Mouse (Mus musculus) thymus, postnatal 10 days (tissue): Measurements from ENCODE around the gene Gemin6.
"Not testable (repeated sequence)": the region's sequence is repeated elsewhere in the genome, so short reads cannot be mapped to it uniquely, and the experiment has no call there.

Source experiments
- DNase-seq, 2 experiments: peaks; one replicate each; pipeline ENCODE4 v3.0.0; 2021; ENCODE audit warnings: low spot score in 2 of 2

Gene Gemin6

DNA sequence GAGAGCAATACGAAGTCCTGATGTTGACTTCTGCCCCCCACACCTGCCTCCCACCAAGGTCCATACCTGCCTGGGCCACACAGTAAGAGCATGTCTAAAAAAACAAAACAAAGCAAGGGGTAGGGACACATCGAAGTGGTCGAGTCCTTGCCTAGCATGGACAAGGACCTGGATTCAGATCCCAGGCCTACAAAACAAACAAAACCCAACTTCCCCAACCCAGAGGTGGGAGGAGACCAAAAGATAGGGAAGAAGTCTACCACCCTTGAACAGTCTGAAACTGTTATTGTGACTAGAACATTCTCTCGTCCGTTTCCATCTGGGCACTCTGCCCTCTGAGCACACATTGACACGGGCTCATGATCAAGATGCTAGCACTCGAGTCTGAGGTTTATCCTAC is 10.1 kb downstream of the Gemin6 start:
- DNase-seq, result no peak

DNA sequence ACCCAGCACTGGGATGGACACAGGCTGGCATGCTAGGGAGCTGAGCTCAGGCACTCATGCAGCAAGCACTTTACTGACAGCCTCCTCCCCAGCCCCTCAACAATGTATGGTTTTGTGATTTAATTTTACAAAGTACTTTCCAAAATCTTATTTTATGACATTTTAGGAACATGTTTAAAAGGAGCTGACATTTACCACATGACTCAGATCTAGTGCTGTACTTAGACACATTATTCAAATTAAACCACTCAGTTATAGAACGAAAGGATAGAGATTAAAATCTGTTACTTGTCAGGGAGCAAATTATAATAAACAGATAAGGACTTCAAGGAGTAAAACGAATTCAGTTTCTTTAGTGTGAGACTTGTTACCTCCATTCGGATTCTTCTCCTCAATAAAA is 11.2 kb downstream of the Gemin6 start:
- DNase-seq, result no peak

DNA sequence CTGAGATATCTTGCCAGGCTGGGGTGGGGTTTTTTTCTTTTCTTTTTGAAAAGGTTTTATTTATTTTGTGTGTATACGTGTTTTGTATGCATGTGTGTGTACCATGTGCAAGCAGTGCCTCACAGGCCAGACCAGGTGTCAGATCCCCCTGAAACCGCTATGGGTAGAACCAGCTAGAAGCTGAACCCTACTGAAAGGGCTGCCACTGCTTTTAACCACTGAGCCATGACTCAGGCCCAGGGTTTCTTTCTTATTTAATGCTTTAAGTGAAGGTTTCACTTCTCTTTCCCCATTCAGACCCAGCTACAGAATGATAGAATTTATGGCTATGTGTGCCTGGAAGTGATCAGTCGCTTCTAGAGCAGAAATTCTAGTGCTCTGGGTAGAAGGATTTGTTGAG is 12.6 kb downstream of the Gemin6 start:
- DNase-seq, result no peak

DNA sequence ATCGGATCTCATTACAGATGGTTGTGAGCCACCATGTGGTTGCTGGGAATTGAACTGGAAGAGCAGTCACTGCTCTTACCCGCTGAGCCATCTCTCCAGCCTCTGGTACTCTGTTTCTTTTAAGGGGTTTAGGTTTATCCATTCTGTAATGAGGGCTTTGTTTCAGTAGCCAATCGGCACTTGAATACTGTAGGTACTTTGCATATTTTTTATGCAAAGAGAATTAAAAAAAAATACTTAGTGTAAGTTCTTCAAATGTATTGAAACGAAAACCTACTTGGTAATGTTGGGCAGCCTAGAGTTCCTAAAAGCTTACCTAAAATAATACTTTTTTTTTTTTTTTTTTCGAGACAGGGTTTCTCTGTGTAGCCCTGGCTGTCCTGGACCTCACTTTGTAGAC is 13.2 kb downstream of the Gemin6 start:
- no peak for DNase-seq

DNA sequence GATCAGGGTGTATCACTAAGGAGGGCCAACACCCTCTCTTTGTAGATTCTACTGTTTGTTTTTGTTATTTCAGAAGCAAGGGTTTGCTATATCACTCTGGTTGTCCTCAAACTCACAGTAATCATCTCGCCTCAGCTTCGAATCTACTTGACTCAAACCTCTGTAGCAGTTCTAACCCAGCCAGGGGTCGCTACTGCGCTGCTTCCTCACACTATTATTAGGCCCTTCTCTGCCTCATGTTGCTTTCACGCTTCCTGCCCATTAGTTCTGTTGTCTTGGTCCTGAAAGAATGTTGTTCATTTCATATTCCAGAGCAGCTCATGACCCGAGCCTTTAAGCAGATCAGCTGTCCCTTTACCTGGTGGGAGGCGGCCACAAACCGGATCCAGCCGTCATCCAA is 17.4 kb downstream of the Gemin6 start:
- no peak for DNase-seq

DNA sequence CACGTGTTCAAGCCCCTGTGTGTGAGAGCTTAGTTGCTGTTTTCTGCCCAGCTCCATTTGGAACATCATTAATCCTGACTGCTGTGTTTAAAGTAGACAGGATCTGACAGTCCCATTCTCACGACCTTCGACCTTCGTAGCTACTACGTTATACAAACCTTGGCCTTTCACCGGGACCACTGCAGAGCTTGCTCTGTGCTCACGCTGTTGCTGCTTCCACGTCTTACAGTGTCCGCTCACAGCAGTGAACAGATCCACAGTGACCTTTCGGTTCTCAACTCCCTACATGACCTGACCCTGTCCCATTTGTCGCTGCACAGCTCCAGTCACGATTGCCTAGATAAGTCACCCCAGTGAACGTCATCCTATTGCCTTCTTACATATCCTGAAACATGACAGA is 18.9 kb downstream of the Gemin6 start:
- no peak for DNase-seq

DNA sequence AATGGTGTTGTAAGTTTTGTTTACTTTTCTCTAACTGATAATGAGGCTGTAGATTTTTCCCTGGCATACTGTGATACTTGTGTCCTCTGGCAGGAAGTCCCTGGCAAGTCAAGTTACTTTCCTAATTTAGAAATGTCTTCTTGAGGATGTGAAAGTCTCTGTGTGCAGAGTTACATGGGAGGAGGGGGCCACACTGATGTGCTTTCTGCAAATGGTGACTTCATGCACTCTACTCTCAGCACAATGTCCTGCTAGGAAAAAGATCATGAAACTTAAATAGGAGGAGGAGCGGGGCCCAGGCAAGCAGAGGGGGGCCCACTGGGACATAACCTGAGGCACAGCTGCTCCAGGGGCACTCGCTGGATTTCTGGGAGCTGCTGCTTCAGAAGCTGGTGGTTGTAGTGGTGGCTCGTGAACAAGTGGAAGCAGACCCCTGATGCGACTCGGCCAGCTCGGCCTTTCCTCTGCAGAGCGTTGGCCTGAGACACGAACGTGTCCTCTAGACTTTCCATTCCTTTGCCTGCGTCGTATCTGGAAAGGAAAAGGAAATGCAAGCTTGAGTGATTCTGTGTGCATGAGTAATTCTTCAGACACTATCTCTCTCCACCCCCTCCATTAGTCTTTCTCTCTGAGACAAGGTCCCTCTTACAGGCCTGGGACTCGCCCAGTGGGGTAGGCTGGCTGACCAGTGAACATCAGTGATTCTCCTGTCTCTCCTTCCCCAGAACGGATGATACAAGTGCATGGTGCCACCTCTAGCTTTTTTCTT is 28.7 kb downstream of the Gemin6 start:
- DNase-seq, result no peak

DNA sequence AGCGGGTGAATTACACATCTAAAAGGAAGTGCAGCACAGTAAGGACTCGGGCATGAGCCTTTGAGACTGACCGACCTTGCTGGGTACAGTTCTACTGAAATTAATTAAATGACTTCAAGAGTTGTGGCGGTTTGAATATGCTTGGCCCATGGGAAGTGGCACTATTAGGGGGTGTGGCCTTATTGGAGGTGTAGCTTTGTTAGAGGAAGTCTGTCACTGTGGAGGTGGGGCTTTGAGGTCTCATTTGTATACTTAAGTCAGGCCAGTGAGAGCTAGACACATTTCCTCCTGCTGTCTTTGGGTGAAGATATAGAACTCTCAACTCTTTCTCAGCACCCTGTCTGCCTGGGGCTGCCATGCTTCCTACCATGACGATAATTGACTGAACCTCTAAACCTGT is 30.2 kb downstream of the Gemin6 start:
- no peak for DNase-seq

DNA sequence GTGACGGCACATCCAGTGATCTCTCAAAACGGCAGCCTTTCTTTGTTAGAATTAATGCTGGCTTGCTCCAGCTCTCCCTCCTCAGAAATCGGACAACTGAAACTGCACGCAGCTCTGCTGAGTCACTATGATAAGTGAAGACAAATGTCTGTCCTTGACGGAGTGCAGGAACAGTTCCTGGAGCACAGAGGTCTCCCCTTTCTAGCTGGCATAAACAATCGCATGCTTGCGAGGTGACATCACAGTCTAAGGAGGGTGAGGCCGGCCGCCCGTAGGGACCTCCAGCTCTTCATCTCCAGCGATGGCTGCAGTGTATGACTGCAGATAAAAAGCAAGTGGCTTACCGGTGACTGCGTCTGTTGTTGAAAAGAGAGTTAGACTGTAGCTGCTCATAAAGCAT is 31.0 kb downstream of the Gemin6 start:
- no peak for DNase-seq

DNA sequence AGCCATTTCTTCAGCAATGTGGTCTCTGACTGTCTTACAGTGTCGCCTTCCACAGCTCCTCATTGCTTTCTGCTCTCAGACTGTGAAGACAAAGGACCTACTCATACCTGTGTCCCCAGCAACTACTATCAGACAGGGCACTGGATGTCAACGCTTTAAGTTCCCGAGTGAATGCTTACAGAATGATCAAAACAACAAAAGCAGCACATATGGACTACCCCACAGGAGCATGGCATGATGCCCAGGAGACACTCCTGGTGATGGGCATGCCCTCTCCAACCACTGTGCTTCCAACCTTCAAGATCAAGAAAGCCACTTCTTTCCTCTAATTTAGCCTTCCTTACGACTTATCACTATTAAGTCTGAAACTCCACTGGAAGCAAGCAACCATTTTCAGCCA is 42.8 kb downstream of the Gemin6 start:
- DNase-seq, result no peak

DNA sequence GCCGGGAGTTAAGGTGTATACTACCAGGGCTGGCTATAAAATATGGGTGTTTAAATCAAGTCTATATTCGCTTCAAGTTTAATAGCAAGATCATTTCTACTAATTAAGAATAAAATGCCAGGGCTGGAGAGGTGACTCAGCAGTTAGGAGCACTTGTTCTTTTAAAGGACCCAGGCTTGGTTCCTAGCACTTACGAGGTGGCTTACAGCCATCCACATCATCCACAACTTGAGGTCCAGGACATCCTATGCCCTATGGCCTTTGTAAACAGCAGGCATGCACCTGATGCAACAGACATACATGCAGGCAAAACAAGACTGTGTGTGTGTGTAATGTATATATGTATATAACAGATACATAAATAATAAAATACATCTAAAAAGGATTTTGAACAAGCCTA is 43.9 kb downstream of the Gemin6 start:
- DNase-seq, result no peak

DNA sequence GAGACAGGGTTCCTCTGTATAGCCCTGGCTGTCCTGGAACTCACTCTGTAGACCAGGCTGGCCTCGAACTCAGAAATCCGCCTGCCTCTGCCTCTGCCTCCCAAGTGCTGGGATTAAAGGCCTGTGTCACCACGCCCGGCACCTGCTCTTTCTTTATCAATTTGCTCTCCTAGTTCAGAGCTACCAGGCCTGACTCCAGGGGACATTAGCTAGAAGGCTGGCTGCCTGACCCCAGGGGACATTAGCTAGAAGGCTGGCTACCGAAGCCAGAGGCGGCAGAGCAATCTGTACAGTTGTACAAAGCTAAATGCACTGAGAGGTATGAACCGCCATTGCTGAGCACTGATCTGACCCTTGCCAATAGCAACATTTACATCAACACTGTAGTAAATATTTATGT is 46.4 kb downstream of the Gemin6 start:
- not testable (repeated sequence) for DNase-seq
